Mouse (Mus musculus) heart, adult 2 months (tissue): ENCODE data around the gene Cmtm8.

Experiments used
- EP300 ChIP-seq: fragments of 200-500 bp; IDR thresholded peaks from 2 replicates; pipeline ENCODE4 v1.6.1; 2011; ENCODE audit warnings: low read depth, low read length, control low read depth; ENCODE audit not compliant: insufficient read depth
- POLR2A ChIP-seq: fragments of 200-500 bp; IDR thresholded peaks from 2 replicates; pipeline ENCODE4 v1.6.1; 2011; ENCODE audit warnings: mild to moderate bottlenecking, low read depth, low read length, control low read depth; ENCODE audit not compliant: insufficient read depth

GRCm38 (mm10) chr9:114829669-114830068 is 14.3 kb downstream of the Cmtm8 start:
- TF ChIP-seq EP300 (no peak), POLR2A (no peak)
